Mouse (Mus musculus) adrenal gland, postnatal 14 days (tissue): ENCODE data around the gene Wnt1. TPM values are rescaled to one million over a fixed set of nuclear protein-coding genes. Genes with fewer than 3 reads are reported as not detected.
A peak's percentile ranks its signal among the peaks of the same experiment; 100 is the strongest.
"Not testable (repeated sequence)": the region's sequence is repeated elsewhere in the genome, so short reads cannot be mapped to it uniquely, and the experiment has no call there.

Experiments
- DNase-seq: peaks from one replicate; pipeline ENCODE4 v3.0.0; 2021; ENCODE audit warnings: mixed read lengths
- total RNA-seq: library from RNA; stranded (reverse); gene quantifications from 2 replicates; pipeline ENCODE4 v1.2.3, GENCODE M21; 2021

Gene Wnt1
- total RNA-seq, 1 experiment from 2014 or later = not detected

DNA sequence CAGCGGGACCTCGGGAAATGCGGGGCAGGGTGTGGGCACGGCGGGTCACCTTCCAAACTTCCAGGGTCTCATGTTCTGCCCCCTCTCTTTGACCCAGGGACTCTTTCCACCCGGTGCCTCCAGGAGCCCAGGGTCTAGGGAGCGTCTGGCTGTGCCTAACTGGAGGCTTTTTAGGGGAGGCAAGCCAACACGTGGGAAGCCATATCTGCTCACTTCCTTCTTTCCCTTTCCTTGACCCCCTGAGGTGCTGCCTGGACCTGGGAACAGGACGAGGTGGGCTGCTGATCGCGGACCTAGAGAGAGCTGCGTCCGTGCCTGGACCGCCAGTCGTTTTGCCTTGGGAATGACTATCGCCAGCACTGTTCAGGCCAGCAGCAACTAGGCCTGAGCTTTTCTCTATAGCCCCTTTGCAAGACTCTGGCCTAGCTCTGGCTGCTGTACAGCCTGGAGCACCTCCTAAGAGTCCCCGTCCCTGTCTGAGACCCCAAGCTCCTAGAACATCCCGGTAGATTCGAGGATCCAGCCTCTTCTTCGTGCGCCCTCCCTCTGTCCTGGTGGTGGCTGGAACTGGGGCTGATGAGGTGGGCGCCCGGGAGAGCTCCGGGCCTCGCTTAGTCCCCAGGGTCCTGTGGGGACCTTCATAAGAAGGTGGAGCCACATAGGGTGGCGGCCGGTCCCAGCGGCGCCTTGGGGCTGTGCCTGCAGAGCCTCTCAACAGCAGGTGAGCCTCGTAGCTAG lies 16.6 kb downstream of the Wnt1 start:
- no peak for DNase-seq

GRCm38 (mm10) chr15:98806809-98807770 lies 17.4 kb downstream of the Wnt1 start:
- peak; percentile 43 for DNase-seq

GRCm38 (mm10) chr15:98807895-98808650 lies 18.4 kb downstream of the Wnt1 start:
- DNase-seq = peak; percentile 68

GRCm38 (mm10) chr15:98808651-98809134 lies 19.0 kb downstream of the Wnt1 start:
- no peak for DNase-seq

- DNase-seq = no peak
Observed at GRCm38 (mm10) chr15:98809390-98809789, 19.7 kb downstream of the Wnt1 start, which contains the start of gene Ddn. Gene Ddn, minus strand, starts transcription at chr15:98809490.

DNA sequence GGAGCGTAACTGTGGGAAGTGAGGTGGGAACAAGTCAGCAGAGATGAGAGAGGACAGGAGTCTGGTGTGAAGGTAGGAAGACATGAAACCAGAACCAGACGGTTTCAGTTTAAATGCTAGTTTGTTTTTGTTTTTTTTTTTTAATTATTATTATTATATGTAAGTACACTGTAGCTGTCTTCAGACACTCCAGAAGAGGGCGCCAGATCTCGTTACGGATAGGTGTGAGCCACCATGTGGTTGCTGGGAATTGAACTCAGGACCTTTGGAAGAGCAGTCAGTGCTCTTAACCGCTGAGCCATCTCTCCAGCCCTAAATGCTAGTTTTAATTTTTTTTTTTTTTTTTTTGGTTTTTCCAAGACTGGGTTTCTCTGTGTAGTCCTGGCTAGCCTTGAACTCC lies 20.6 kb downstream of the Wnt1 start:
- not testable (repeated sequence) for DNase-seq

DNA sequence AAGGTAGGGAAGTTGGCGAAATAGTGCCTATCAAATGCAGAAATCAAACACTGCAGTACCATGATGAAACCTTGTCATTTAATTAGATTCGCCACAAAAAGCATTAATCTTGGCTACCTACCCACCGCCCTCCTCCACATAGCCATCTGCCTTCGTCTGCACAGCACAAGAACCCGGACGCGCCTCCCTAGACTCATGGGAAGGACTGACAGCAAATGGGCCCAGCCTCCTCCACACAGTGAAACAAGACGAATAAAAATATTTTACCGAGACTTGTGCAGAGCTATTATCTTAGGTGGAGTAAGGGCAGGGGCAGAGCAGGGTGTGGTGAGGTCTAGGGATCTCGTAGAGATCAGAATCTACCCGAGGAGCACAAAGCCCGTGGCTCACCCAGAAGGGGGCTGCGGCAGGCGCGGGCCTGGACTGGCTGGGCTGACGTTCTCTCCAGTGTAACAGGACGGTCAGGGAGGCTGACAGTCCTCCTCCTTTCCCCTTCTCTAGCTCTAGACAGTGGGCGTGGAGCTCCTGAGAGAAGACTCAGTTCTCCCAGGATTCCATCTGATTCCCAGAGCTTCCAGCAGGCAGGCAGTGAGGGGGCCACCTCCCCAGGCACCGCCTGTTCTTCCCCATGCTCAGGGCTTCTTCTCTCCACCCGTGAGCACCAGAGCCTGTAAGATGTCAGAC lies 23.2 kb downstream of the Wnt1 start:
- DNase-seq = no peak

GRCm38 (mm10) chr15:98818171-98818570 lies 28.5 kb downstream of the Wnt1 start:
- no peak for DNase-seq

GRCm38 (mm10) chr15:98820937-98821336 lies 31.3 kb downstream of the Wnt1 start:
- no peak for DNase-seq

DNA sequence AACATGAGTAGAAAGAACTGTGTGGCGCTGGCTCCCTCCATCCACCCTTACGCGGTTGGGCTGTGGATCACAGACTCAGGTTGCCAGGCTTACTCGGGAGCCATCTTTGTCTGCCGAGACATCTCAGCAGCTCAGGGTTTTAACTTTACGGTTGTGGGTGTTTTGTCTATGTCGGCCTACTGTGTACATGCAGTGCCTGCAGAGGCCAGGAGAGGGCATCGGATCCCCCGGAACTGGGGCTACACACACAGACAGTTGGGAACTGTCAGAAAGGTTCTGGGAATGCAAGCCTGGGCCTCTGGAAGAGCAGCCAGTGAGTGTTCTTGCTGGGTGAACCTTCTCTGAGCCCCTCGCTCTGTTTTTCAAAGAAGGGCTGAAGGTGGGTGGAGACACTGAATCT lies 31.7 kb downstream of the Wnt1 start:
- peak; percentile 50 for DNase-seq

DNA sequence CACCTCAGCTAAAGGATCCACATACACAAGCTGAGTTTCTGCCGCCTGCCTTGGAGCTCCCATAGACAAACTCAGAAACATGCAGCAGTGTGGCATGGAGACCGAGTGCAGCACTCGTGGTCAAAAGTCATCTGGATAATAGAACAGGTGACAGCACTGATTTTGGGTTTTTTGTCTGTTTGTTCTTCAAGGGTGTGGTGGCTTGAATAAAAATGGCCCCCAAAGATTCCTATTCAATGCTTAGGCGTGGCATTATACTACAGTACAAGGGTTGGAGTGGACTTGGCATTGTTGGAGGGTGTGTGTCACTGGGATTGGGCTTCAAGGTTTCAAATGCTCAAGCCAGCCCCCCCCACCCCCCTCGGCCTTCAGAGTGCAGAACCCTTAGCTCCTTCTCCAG lies 32.5 kb downstream of the Wnt1 start:
- no peak for DNase-seq

DNA sequence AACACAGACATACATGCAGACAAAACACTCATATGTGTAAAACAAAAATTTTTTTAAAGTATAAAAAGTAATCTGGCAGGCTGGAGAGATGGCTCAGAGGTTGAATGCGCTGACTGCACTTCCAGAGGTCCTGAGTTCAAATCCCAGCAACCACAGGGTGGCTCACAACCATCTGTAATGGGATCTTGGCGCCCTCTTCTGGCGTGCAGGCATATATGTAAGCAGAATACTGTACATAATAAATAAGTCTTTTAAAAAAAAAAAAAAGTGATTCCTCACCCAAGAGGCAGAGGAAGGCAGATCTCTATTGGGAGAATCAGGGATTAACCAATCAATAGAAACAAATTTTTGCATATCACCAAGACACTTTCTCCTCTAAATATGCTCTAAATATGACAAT lies 33.8 kb downstream of the Wnt1 start:
- no peak for DNase-seq

GRCm38 (mm10) chr15:98827611-98828011 lies 38.0 kb downstream of the Wnt1 start:
- no peak for DNase-seq

DNA sequence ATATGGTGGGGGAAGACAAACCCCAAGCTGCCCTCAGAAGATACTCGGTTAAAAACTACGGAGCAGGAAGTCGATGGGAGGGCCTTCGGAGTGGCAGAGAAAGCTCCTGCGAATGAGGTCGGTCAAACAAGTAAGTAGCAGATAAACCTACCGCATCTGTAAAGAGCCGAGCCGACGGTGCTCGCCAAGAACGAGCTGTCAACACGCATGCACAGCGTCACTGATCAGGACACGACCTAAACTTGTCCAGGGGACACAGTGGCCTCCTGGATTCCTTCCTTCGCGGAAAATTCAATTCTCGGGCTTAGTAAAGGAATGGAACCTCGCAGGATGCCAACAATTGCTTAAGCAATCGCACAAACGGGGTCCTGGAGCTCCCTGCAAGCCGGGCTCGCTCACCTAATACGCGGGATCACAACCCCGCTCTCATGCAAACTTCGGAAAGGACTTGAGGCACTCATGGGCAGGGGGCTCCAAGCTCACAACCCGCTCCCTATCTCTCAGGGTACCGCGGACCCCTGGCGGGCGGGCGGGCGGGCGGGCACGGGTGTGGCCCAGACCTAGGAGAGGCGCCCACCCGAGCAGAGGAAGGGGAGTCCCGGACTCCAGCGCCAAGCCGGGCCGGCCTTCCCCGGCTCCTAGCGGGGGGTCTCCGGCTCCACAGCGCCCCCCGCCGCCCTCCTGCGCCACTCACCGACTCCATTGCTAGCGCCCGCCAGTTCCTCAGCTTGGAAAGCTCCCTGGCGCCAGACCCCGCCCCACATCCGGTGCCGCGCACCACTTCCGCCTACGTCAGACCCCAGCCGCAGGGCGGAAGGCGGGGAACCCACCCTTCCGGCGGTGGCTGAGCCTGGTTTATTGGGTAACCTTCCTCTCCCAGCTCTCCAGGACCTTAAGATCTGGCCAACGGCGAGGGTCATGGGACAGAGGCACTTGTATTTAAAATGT lies 41.4 kb downstream of the Wnt1 start, which contains the start of gene Prkag1:
Gene Prkag1 (minus strand): TSS at position 786 of the 948 bp plus-strand sequence.
- DNase-seq = peak; percentile 99

DNA sequence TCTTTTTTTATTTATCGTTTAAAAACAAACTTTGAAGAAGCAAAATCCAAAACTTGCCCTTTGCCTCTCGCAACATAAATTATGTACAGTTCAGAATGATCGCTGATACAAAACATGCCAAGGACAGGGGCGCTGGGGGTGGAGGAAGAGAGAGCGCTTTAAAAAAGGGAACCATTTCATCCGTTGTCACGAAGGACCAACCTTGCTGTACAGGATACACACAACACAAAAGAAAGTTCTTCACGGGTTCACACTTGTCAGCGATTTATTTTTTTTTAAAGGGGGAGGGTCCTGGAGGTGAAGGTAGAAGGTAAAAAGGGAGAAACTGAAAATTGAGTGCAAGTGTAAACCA lies 42.0 kb downstream of the Wnt1 start:
- DNase-seq = no peak

GRCm38 (mm10) chr15:98832161-98833058 lies 42.8 kb downstream of the Wnt1 start:
- peak; percentile 58 for DNase-seq

DNA sequence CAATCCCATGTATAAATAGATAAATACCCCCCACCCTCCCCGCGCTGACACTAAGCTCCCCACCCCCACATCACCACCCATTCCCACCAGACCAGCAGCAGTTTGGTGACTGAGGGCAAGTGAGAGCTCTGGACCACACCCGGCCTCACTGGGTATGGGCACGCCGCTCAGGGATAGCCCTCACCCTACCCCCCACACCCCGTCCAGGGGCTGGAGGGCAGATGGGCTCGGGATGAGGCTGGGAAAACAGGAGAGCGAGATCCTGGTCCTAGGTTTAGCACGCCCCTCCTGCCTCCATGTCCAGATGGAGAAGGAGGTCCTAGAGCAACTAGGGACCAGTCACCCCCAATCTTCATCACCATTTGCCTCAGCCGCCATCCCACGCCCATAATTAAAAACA lies 43.6 kb downstream of the Wnt1 start:
- DNase-seq = no peak

DNA sequence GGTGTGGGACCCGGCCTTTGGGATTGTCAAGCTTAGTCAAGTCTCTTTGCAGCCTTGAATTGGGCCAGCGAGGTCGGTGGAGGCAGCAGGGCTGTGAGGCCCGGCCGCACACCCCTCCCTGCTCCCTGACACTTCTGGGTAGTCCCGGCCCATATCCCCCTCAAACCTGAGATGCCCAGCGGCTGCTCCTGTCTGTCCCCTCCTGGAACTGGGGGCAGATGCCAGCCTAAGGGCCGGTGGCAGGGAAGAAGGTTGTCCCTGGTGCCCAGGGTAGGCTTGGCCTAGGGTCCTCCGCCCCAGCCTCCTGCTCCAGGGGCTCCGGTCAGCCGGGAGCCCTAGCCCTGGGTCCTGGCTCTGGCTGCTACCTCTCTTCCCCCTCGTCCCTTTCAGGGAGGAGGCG lies 44.4 kb downstream of the Wnt1 start:
- DNase-seq = no peak

- DNase-seq = no peak
Observed at GRCm38 (mm10) chr15:98835291-98835690, 45.6 kb downstream of the Wnt1 start.
